In the genomic region with DNA sequence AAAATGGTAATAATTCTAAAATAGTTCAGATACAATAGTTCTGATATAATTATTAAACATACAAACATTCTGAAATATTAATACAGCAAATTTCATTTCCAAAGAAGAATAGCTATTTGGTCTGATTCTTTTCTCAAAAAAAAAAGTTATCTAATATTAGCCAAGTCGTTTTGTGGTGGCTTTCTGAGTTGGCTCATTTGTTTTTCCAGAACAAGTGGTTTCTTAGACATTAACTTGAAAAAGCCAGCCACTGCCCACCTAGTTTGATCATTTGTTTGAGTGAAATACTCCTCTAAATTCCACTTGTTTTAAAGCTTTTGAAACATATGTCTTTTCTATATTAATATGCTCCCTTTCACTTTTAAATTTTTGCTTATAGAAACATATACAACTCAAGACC, we compare ENCODE assay signal across 16 mouse cellular contexts.
DNase-seq lines count a peak whose midpoint lies in the region; TF ChIP-seq lines count a peak whose summit lies in the region.
"Had no signal": no experiment of that assay in that cellular context is flagged by ENCODE, and none has a peak within 500 bp of the region (broad histone marks: within the 10 kb centered on the region; RNA-seq: fewer than 3 reads in every experiment).

No protein-coding gene starts in this region.

- H3K27ac ChIP-seq in CH12.LX (ENCODE audit: insufficient read depth, low read depth), result no peak overlapping the region

- no peak for DNase-seq in CH12.LX (ENCODE audit: extremely low read depth)
- DNase-seq in gastrocnemius, postnatal 10 days, result no peak
- DNase-seq: adrenal gland, adult 2 months; adrenal gland, adult 8-10 months; adrenal gland, postnatal 10 days; adrenal gland, postnatal 14 days; adrenal gland, postnatal 25 days; adrenal gland, postnatal 36 days; B cell, adult 2 months; cerebellum, adult 11 months; cerebellum, adult 11-12 months; cerebellum, adult 18-20 months; cerebellum, adult 2 months; cerebellum, adult 8-10 months had no signal

- no peaks in the 10 kb centered on the region for H3K79me2 ChIP-seq in CH12.LX (replicated peaks; ENCODE audit: control insufficient read depth, extremely low read depth, insufficient read depth, poor library complexity, severe bottlenecking)

- TF ChIP-seq POLR2A in CH12.LX (IDR thresholded peaks at IDR 0.05; ENCODE audit: low read depth, low read length), result no peak

- no peaks in the 10 kb centered on the region for H3K27me3 ChIP-seq in CH12.LX (replicated peaks)
- H3K27me3 ChIP-seq: Patski had no signal

- no peak overlapping the region for H3K4me2 ChIP-seq in CH12.LX (ENCODE audit: insufficient read depth, low read depth, poor library complexity, severe bottlenecking)

- no peak for TF ChIP-seq CTCF in CH12.LX (conservative IDR thresholded peaks at IDR 0.05 in 1 of 2, IDR thresholded peaks at IDR 0.05 in 1 of 2; ENCODE audit: low read depth in 2 of 2, low read length in 2 of 2)

- in situ Hi-C loops in CH12.LX (cut with MboI; ENCODE audit: low pct_ligation_motif_present, low pct_unique_long_range_greater_than_20kb, low sequenced_read_pairs), result no loop called here

- H3K9me3 ChIP-seq in CH12.LX (replicated peaks; ENCODE audit: low read length), result no peaks in the 10 kb centered on the region

- peak; percentile 71 for TF ChIP-seq EP300 in CH12.LX (IDR thresholded peaks at IDR 0.05; ENCODE audit: low read length)

- no peak overlapping the region for H3K9ac ChIP-seq in CH12.LX (ENCODE audit: insufficient read depth, low read depth)

- peaks cover 0 to 20% of the 10 kb centered on the region in 2 experiments; a peak in 1 of 4 replicates for H3K4me1 ChIP-seq in CH12.LX (ENCODE audit: control insufficient read depth in 1 of 2, insufficient read depth in 2 of 2)

- dilution Hi-C loops in CH12.LX (cut with MboI; ENCODE audit: extremely low pct_ligation_motif_present, extremely low pct_unique_long_range_greater_than_20kb, low sequenced_read_pairs), result no loop called here

- peaks cover 3 to 4% of the 10 kb centered on the region in 2 experiments for H3K36me3 ChIP-seq in CH12.LX (replicated peaks in 1 of 2; ENCODE audit: control insufficient read depth in 1 of 2, insufficient read depth in 1 of 2, low read length in 1 of 2)
- H3K36me3 ChIP-seq: G1E had no signal

- TF ChIP-seq RAD21 in CH12.LX (IDR thresholded peaks at IDR 0.05; ENCODE audit: low read depth, low read length), result no peak

- no peak overlapping the region for H3K4me3 ChIP-seq in CH12.LX (replicated peaks in 1 of 3; ENCODE audit: low read depth in 2 of 3, low read length in 2 of 3, poor library complexity in 1 of 3)

TF ChIP-seq in CH12.LX, 34 proteins besides CTCF, POLR2A, EP300 and RAD21:
- TF ChIP-seq ETS1 (conservative IDR thresholded peaks at IDR 0.05; ENCODE audit: low read depth, low read length) (no peak), USF1 (IDR thresholded peaks at IDR 0.05; ENCODE audit: low read depth, low read length) (no peak), ZNF384 (IDR thresholded peaks at IDR 0.05; ENCODE audit: low read depth, low read length) (peak; percentile 77), MEF2A (IDR thresholded peaks at IDR 0.05; ENCODE audit: borderline replicate concordance, low read depth, low read length) (peak; percentile 52; the same call in 1 of the 2 replicates), MAX (IDR thresholded peaks at IDR 0.05; ENCODE audit: low read length) (no peak), USF2 (conservative IDR thresholded peaks at IDR 0.05; ENCODE audit: low read depth, low read length) (no peak)
TF ChIP-seq in CH12.LX: peak in this region for 2.
